Mouse (Mus musculus) midbrain, postnatal 0 days (tissue): ENCODE measurements around the gene Acvr1b. TPM values are rescaled to one million over a fixed set of nuclear protein-coding genes. Genes with fewer than 3 reads are reported as not detected.

Experiments used
- ATAC-seq: fragments of 200-750 bp; cut with Nextera tagmentation; 2 replicates; pipeline ENCODE4 v1.8.0; 2017; ENCODE audit warnings: moderate number of reproducible peaks, mild to moderate bottlenecking, moderate TSS enrichment, moderate library complexity; ENCODE audit not compliant: low FRiP score
- DNase-seq: peaks from one replicate; pipeline ENCODE4 v3.0.0-alpha.2; 2015; ENCODE audit warnings: low spot score
- H3K27ac ChIP-seq: fragments of 300-500 bp; sonication (generic); 2 replicates; pipeline ENCODE4 v1.5.1; 2014; ENCODE audit warnings: low read depth, mild to moderate bottlenecking, low read length, mixed read lengths
- H3K27me3 ChIP-seq: fragments of 300-500 bp; sonication (generic); 2 replicates; pipeline ENCODE4 v1.6.1; 2014; ENCODE audit warnings: low read length, control low read depth, mixed read lengths; ENCODE audit not compliant: insufficient read depth
- H3K36me3 ChIP-seq: fragments of 300-500 bp; sonication (generic); 2 replicates; pipeline ENCODE4 v1.6.1; 2014; ENCODE audit warnings: low read length, control low read depth, mixed read lengths; ENCODE audit not compliant: insufficient read depth
- H3K4me1 ChIP-seq: fragments of 300-500 bp; sonication (generic); 2 replicates; pipeline ENCODE4 v1.6.1; 2014; ENCODE audit warnings: mild to moderate bottlenecking, control low read depth, antibody characterized with exemption, low read length, mixed read lengths; ENCODE audit not compliant: insufficient read depth
- H3K4me2 ChIP-seq: fragments of 300-500 bp; sonication (generic); 2 replicates; pipeline ENCODE4 v1.6.1; 2014; ENCODE audit warnings: low read depth, mild to moderate bottlenecking, low read length, mixed read lengths; ENCODE audit not compliant: poor library complexity, severe bottlenecking
- H3K4me3 ChIP-seq: fragments of 300-500 bp; sonication (generic); 2 replicates; pipeline ENCODE4 v1.5.1; 2014; ENCODE audit warnings: low read depth, mild to moderate bottlenecking, low read length, moderate library complexity
- H3K9ac ChIP-seq: fragments of 300-500 bp; sonication (generic); replicated peaks from 2 replicates; pipeline ENCODE4 v1.6.1; 2014; ENCODE audit warnings: mild to moderate bottlenecking, low read length, moderate library complexity, mixed read lengths; ENCODE audit not compliant: poor library complexity, severe bottlenecking
- H3K9me3 ChIP-seq: fragments of 300-500 bp; sonication (generic); 2 replicates; pipeline ENCODE4 v1.6.1; 2016; ENCODE audit warnings: low read length, control low read depth
- CTCF ChIP-seq: IDR thresholded peaks from 2 replicates; pipeline ENCODE4 v1.5.1; 2016; ENCODE audit warnings: antibody characterized with exemption, mild to moderate bottlenecking
- WGBS: fragments of 180-500 bp; shearing (Covaris S2); extraction: QIAGEN DNeasy Blood & Tissue Kit; methylation state at CpG from one replicate; pipeline ENCODE4 v1.1.7; 2014; 5-methylcytosine and 5-hydroxymethylcytosine counted together
- polyA plus RNA-seq: library from polyadenylated mRNA; unstranded; fragments of >200 nt; fragmentation: Nextera tagmentation; extraction: Ambion mirVana; gene quantifications from 2 replicates; pipeline ENCODE4 v1.2.1, GENCODE M21; 2015
- total RNA-seq: library from RNA; depleted of rRNA; stranded (reverse); fragments of >200 nt; gene quantifications from 2 replicates; pipeline ENCODE4 v1.2.3, GENCODE M21; 2014

The Acvr1b gene
- total and polyA plus RNA-seq, 2 experiments from 2014 or later, result 15.2 to 86.8 TPM

DNA sequence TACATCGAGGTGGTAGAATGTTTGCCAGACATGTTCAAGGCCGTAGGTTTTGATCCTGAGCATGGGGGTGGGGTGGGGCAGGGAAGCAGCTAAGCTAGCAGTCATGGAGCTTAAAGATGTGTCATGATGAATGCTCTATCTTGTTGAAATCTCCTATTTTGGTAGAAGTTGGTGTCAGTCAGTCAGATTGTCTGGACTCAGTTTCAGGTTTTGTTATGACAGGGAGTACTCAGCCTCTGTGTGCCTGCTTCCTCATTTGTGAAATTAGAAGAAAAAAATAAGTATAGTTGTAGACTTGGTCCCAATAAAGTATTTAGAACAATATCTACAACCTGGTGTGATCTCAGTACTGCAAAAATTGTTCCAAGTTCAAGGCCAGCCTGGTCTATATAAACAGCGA, 35.2 kb upstream of the Acvr1b start:
- H3K4me2 ChIP-seq, result no peak overlapping the region

DNA sequence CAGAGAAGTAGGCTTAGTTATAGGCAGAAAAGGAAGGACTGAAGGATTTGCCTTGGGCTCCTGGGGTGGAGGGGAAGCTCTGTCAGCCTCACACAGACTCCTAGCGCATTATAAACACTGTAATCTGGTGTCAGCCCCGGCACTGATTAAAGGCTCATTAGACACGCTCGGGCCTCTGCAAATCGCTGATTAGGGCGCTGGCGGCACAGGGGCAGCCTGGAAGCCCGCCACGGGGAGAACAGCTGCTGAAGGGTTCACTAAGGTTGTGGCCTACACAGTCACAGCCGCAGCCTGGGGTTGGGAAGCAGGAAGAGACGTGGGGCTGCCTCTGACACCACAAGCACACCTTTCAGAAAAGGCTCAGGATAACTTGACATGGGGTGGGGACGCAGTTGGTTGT, 34.0 kb upstream of the Acvr1b start:
- Histone ChIP-seq H3K4me1 (no peaks in the 10 kb centered on the region), H3K4me3 (no peak overlapping the region), H3K27me3 (0 out of 2 replicates have a peak, but pooled peaks cover 5% of the 10 kb centered on the region), H3K9me3 (no peaks in the 10 kb centered on the region), H3K4me2 (no peak overlapping the region), H3K36me3 (no peaks in the 10 kb centered on the region), H3K9ac (no peak overlapping the region), H3K27ac (no peak overlapping the region)
- no peak for ATAC-seq
- WGBS, result 16% methylated on average over 12 of the region's 12 CpGs
- no peak for TF ChIP-seq CTCF
- peak; percentile 42 for DNase-seq

More for the DNA sequence above, 35.2 kb upstream of the Acvr1b start:
- Histone ChIP-seq H3K9me3 (no peaks in the 10 kb centered on the region), H3K27ac (no peak overlapping the region), H3K27me3 (0 out of 2 replicates have a peak, but pooled peaks cover 5% of the 10 kb centered on the region), H3K9ac (no peak overlapping the region), H3K4me1 (no peaks in the 10 kb centered on the region), H3K36me3 (no peaks in the 10 kb centered on the region), H3K4me3 (no peak overlapping the region)
- no peak for TF ChIP-seq CTCF
- no peak for DNase-seq
- no peak for ATAC-seq
- WGBS, result 86% methylated on average over 3 of the region's 3 CpGs

DNA sequence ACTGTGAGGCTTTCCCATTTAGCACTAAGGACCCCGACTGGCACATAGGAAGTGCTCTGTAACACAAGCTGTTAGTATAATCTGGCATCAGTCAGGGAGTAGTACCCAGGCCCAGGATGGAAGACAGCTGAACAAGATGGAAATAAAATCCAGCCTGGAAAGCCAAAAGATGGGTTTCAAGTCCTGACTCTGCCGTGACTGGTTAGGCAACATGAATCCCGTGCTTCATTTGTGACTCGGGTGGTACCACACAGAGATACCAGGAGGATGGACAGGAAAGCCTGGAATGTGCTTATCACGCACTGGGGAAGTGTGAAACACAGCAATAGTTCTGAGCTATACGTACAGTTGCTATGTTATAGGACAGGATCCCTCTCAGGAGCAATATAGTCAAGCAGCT, 33.3 kb upstream of the Acvr1b start:
- Histone ChIP-seq H3K9me3 (no peaks in the 10 kb centered on the region), H3K27ac (no peak overlapping the region), H3K27me3 (0 out of 2 replicates have a peak, but pooled peaks cover 5% of the 10 kb centered on the region), H3K4me1 (no peaks in the 10 kb centered on the region; the same call in 1 of the 2 replicates), H3K9ac (no peak overlapping the region), H3K36me3 (no peaks in the 10 kb centered on the region), H3K4me3 (no peak overlapping the region), H3K4me2 (no peak overlapping the region)
- no peak for TF ChIP-seq CTCF
- ATAC-seq, result no peak
- WGBS, result 55% methylated on average over 6 of the region's 6 CpGs
- DNase-seq, result no peak

DNA sequence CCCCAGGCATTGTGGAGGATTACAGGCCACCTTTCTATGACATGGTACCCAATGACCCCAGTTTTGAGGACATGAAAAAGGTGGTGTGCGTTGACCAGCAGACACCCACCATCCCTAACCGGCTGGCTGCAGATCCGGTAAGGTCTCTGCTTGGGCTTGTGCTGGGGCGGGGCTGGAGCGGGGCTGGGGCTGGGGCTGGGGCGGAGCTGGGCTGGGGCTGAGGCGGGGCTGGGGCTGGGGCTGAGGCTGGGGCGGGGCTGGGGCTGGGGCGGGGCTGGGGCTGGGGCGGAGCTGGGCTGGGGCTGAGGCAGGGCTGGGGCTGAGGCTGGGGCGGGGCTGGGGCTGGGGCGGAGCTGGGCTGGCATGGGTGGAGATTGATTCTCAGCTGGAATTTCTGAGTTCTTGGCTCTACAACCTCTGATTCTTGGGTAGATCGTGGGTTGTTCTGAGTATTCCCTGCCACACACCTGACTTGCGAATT, 32.8 kb upstream of the Acvr1b start:
- H3K9me3 ChIP-seq, result no peaks in the 10 kb centered on the region
- H3K4me3 ChIP-seq, result no peak overlapping the region
- no peak overlapping the region for H3K9ac ChIP-seq
- H3K36me3 ChIP-seq, result no peaks in the 10 kb centered on the region
- H3K4me1 ChIP-seq, result no peaks in the 10 kb centered on the region; the same call in 1 of the 2 replicates
- DNase-seq, result no peak
- 0 out of 2 replicates have a peak, but pooled peaks cover 5% of the 10 kb centered on the region for H3K27me3 ChIP-seq
- H3K4me2 ChIP-seq, result no peak overlapping the region
- no peak overlapping the region for H3K27ac ChIP-seq
- no peak for TF ChIP-seq CTCF
- ATAC-seq, result no peak
- 10% methylated on average over 13 of the region's 14 CpGs for WGBS

DNA sequence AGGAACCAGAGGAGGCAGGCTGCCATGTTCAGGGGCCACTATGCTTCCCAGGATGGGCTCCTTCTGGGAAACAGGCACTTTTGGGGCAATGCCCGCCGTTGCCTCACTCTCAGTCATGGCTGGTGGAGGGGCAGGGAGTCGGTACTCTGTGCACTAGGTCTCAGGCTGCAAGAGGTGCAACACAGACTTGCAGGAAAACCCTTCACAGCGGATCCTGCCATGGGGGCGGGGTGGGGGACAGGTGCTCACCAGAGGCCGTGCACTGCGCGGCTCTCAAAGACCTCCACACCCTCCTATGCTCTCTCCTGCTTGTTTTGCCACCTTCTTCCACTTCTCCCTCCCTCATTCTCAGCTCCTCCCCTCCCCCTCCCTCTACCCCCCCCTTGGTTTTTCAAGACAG, 31.2 kb upstream of the Acvr1b start:
- H3K9ac ChIP-seq, result no peak overlapping the region
- H3K4me2 ChIP-seq, result no peak overlapping the region
- no peak overlapping the region for H3K4me3 ChIP-seq
- peaks cover 3% of the 10 kb centered on the region for H3K4me1 ChIP-seq
- ATAC-seq (no peak), DNase-seq (no peak)
- 0 out of 2 replicates have a peak, but pooled peaks cover 5% of the 10 kb centered on the region for H3K27me3 ChIP-seq
- H3K27ac ChIP-seq, result no peak overlapping the region
- 64% methylated on average over 8 of the region's 8 CpGs for WGBS
- no peaks in the 10 kb centered on the region for H3K9me3 ChIP-seq
- no peak for TF ChIP-seq CTCF
- no peaks in the 10 kb centered on the region for H3K36me3 ChIP-seq

DNA sequence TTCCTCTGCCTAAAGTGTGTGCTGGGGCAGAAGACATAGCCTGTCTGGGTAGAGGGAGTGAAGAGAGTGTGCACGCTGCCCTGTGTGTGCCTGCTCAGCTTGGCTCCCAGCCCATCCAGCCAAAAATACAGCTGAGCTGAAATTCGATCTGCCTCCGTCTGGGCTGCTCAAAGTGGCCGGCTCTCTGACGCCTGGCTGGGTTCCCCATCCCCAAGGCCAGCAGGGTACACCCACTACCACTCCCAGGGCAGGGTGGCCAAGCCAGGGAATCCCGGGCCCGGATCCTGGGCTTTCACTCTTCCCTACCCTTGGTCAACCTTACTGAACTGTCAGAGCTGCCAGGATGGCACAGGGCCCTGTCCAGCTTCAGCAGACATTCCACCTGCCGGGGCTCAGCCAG, 30.4 kb upstream of the Acvr1b start:
- 21% methylated on average over 8 of the region's 8 CpGs for WGBS
- no peak overlapping the region for H3K27ac ChIP-seq
- no peak overlapping the region for H3K4me3 ChIP-seq
- no peak for DNase-seq
- no peak for ATAC-seq
- H3K36me3 ChIP-seq, result no peaks in the 10 kb centered on the region
- H3K9me3 ChIP-seq, result no peaks in the 10 kb centered on the region
- H3K27me3 ChIP-seq, result 0 out of 2 replicates have a peak, but pooled peaks cover 5% of the 10 kb centered on the region
- no peak overlapping the region for H3K9ac ChIP-seq
- H3K4me2 ChIP-seq, result no peak overlapping the region
- TF ChIP-seq CTCF, result no peak
- peaks cover 3% of the 10 kb centered on the region for H3K4me1 ChIP-seq
